Mouse (Mus musculus) fat pad, adult 2 months (tissue): ENCODE data around the gene Tfb1m.

Source experiments
- DNase-seq: peaks from one replicate; pipeline ENCODE4 v3.0.0-alpha.2; 2011; ENCODE audit warnings: low read depth, low spot score; ENCODE audit errors: extremely low read depth

The Tfb1m gene

DNA sequence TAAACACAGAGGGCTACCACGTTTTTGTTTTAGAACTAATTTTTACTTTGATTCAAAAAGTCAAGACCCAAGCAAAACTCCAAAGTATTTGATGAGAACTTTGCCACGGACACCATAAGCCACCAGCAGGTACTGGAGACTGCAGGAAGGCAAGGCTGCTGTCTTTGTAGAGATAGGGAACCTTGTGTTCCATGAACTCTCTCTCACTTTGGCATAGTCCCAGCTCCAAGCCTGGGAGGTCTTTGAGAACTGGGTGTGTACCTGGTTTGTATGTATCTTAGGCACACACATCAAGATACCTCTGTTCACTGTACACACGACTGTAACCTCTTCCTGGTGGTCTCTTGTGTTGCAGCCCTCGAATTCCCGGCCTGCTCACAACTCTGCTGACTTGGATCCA is 43.3 kb downstream of the Tfb1m start:
- DNase-seq: no peak

DNA sequence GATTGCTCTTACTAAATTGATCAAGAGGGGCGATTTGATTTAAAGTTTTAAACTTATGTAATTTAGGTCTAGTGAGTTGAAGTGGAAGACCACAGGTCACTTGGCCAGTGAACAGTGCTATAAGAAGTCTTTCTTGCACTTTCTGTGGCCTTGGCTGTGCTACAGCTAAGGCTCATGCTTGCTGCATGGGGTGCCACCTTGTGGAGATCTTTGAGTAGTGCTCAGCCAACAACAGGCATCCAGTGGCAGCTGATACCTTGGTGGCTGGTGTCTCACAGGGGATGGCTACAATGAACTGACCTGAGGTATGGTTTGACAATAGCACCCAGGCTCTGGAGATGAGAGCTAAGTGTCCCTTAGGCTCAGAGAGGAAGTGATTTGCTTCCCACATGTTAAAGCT is 47.7 kb downstream of the Tfb1m start:
- DNase-seq: no peak

DNA sequence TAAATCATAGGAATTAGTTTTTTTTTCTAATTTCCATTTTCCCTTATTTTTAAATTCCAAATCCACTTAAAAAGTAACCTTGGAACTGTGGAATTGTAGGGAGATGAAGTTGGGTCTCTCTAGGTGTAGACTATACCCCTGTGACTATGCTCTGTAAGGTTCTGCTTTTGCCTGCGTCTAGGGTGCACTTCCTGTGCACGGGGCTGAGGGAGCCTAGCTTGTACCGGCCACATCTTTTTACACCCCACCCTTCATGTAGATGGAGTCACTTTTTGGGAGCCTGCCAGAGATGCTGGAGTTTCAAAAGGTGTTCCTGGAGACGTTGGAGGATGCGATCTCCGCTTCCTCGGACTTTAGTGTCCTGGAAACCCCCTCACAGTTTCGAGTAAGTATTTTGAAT is 51.1 kb downstream of the Tfb1m start:
- DNase-seq: no peak

DNA sequence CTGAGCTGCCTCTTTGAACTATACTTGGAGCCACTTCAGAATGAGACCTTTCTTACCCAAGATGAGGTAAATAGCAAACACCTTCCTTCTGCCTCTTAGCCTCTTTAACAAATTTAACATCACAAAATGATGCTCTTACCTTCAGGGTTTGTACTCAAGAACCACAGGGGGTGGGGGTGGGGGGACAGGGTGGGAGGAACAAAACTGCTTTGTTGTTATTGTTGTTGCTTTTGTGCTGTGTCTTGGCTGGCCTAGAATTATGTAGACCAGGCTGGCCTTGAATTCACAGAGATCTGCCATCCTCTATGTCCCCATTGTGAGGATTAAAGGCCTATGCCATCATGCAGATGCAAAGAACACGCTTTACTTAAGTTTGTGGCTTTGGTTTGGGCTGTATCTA is 51.9 kb downstream of the Tfb1m start:
- DNase-seq: no peak

DNA sequence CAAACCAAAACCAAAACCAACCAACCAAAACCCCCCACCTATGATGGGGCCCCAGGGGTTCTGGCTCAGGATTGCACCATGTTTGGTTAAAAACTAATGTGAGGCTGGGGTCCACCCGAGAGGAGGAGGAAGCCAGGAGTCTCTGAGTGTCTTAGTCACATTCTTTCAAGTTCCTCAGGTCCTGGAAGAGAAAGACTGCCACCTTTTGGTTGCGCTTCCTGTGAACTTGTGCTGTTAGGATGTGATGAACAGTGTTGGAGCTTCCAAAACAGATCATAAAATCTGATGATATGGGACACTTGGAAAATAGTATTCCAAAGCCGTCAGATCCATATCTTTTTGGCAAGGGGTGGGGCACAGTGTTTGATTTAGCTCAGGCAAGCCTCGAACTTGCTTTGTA is 56.6 kb downstream of the Tfb1m start:
- DNase-seq: no peak

- DNase-seq: no peak
Measured at GRCm38 (mm10) chr17:3500076-3500475, 57.5 kb downstream of the Tfb1m start.

DNA sequence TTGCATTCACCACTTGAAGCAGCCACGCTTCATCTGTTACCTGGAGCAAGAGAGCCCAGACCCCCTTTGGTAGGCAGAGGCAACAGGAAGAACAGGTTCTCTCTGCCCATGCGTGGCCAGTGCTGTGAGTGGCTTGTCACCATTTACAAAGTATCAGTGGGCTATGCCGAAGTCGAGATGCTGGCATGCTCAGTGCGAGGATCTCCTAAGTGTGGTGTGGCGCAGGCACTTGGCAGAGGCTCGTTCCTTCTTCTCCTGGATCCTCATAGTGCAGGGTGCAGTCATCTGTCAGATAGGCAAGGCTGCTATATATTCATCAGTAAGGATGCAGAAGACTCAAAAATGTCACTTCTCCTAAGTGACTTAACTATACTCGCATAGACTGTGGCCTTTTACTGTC is 58.1 kb downstream of the Tfb1m start:
- no peak for DNase-seq

GRCm38 (mm10) chr17:3498580-3498979 is 59.0 kb downstream of the Tfb1m start:
- no peak for DNase-seq

- no peak for DNase-seq
Measured at GRCm38 (mm10) chr17:3498086-3498485, 59.5 kb downstream of the Tfb1m start.

- DNase-seq: no peak
Measured at GRCm38 (mm10) chr17:3496080-3496479, 61.5 kb downstream of the Tfb1m start.

GRCm38 (mm10) chr17:3495576-3495975 is 62.0 kb downstream of the Tfb1m start:
- DNase-seq: no peak

DNA sequence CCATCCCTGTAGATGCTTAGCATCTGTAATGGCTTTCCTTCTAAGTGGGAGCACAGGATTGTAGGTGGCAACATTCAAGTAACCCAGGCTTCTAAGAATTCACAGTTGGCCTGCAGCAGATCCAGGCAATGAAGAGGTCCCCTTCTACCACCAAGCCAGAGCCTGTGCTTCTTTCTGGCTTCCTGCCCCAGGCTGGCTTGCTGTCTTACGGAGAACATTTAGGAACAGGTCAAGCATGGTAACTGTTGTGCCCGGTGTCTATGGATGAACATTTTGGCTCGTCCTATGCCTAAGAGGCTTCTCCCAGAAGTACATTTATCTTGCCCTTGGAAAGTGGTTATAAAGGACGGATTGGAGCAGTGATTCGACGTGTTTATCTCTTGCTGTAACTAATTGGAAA is 65.9 kb downstream of the Tfb1m start:
- no peak for DNase-seq

GRCm38 (mm10) chr17:3491065-3491464 is 66.5 kb downstream of the Tfb1m start:
- DNase-seq: no peak

DNA sequence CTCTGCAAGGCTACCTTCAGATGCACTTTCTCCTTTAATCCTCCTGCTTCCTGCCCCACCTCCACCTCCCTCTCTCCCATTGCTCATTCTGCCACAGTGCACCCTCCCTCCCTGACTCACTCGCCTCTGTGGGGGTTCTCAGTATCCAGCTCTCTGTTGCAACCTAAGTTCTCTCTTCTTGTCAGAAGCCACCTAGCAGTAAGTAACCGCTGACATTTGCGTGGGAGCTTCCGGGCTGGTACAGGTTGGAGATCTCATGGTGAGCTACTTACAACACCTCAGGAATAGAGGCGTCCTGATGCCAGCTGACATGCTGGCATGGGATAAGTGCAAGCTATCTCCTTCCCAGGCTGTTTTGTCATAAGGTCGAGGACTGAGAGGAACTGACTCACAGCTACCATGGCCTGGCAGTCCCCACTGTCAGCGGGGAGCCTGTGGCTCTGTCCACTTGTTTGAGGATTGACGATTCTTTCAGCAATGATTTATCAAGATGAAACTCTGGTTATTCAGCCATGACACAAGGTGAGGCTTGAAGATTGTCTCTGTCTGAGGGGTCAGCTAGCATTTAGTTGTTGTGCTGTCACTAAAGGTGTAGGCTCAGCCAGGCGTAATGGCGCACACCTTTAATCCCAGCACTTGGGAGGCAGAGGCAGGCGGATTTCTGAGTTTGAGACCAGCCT is 67.2 kb downstream of the Tfb1m start:
- no peak for DNase-seq

GRCm38 (mm10) chr17:3487721-3488601 is 69.6 kb downstream of the Tfb1m start:
- DNase-seq: no peak

DNA sequence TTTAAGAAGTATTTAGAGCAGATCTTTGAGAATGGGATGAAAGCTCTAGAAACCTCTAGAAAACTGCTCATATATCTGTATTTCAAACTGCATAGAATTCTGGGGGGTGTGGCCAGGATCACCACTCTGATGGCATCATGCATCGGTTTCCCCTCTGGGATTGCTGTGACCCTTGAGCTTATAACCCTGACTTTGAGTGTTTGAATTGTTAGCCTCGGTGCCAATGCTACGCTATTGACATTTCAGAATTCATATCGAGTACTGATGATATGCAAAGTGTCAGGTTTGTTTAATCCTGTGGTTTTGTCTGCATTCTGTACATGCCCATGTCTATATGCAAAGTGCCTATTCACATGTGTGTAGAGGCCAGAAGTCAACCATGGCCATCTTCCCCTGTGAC is 70.4 kb downstream of the Tfb1m start:
- DNase-seq: no peak

GRCm38 (mm10) chr17:3485851-3486250 is 71.7 kb downstream of the Tfb1m start:
- DNase-seq: no peak

DNA sequence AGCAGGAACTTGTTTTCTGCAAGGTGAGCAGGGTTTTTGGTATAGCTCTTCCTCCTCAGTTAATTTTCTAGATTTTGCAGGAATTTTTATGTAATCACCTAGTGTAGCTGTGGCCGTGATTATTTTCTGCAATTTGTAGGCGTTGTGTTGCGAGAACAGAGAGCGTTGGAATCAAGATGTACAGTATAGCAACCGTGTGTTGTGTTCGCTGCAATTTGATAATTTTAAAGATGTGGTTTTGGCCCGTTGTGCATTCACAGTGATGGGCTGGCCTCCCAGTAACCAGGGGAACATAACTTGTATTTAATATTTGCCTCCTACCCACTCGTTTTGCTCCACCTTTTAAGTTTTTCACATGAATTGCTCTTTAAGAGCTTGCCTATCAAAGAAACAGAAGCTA is 74.5 kb downstream of the Tfb1m start:
- DNase-seq: no peak

DNA sequence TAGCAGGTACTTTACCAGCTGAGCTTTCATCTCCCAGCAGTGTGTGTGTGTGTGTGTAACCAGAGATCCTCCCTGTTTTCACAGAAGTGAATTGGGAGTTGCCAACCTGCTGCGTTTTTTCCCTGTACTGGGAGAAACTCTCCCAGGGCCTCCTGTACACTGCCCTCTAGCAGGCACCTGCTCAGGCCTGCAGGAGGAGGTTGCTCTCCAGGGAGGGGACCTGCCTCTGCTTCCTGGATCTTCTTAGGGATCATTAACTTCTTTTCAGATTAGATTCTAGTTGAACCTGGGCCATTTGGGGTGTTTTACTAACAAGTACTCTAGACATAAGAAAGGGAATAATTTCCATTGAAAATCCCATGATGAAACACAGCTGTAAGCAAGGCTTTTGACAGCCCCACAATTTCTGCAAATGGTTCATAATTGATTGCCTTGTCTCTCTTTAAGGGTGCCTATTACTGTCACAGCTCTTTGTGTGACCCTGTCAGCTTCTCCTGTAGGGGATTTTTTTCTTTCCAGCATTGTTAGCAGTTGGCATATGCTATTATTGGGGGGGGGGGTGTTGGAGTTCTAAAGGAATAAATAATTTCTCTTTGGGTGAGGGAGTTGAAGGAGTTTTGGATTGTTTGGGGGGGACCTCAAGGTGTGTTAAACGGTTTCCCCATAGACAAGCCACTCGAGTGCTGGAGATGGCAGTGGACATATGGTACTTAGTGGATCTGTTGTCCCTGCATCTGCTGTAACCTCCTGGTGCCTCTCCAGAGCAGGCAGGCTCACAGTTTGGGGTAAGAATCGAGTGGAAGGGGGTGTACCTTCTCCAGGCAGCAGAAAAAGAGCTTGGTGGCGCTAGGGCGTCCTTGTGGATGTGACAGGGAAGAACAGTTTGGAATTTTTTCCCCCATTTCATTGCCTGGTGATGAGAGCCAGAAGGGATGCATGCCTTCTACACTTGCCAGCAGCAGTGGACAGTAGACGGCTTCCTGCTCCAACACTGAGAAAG is 75.7 kb downstream of the Tfb1m start:
- no peak for DNase-seq

GRCm38 (mm10) chr17:3476546-3476945 is 81.0 kb downstream of the Tfb1m start:
- no peak for DNase-seq

GRCm38 (mm10) chr17:3472018-3472417 is 85.6 kb downstream of the Tfb1m start:
- no peak for DNase-seq
